Comparison of ENCODE assay signal across 8 mouse cellular contexts in the genomic region with DNA sequence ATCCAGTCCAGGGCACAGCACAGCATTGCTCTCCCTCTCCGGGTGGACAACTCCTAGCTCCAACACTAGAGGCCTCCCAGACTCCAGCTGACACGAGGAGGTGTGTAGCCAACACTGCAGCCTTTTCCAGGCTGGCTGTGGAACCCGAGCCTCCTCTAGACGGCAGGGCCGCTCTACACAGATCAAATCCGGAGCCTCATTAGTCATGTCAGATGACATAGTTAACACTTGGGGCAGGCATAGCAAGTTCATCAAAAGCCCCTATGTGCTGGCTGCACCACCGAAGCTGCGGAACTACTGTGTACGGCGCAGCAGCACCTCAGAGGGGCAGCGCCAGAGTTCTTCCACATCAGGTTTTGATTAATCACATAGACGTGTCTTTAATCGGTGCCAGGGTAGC. TPM values are rescaled to one million over a fixed set of nuclear protein-coding genes. Genes with fewer than 3 reads are reported as not detected.
DNase-seq lines count a peak whose midpoint lies in the region; ATAC-seq and TF ChIP-seq lines count a peak whose summit lies in the region.

No protein-coding gene starts in this region.

- peak; percentile 72 for ATAC-seq in lung, postnatal 0 days
- 0 out of 2 replicates have a peak, but pooled peaks have one; percentile 43 for ATAC-seq in hindbrain, embryonic 12.5 days (ENCODE audit: low FRiP score)
- ATAC-seq in liver, postnatal 0 days, result no peak
- ATAC-seq in erythroid progenitor cell, adult 5-6 weeks (replicated peaks; ENCODE audit: low FRiP score, poor library complexity, severe bottlenecking), result no peak

- no peaks in the 10 kb centered on the region for H3K36me3 ChIP-seq in lung, postnatal 0 days (ENCODE audit: insufficient read depth, low read length)
- no peaks in the 10 kb centered on the region for H3K36me3 ChIP-seq in hindbrain, embryonic 12.5 days
- no peaks in the 10 kb centered on the region for H3K36me3 ChIP-seq in liver, postnatal 0 days (replicated peaks; ENCODE audit: insufficient read depth, low read length)

- H3K4me1 ChIP-seq in lung, postnatal 0 days (ENCODE audit: insufficient read depth, low read depth, low read length), result no peaks in the 10 kb centered on the region
- H3K4me1 ChIP-seq in lung, adult 2 months (ENCODE audit: control insufficient read depth, insufficient read depth, low read length), result no peaks in the 10 kb centered on the region
- no peaks in the 10 kb centered on the region for H3K4me1 ChIP-seq in embryonic fibroblast, embryonic 13.5 days (ENCODE audit: control insufficient read depth, insufficient read depth, low read length)
- peaks cover 4% of the 10 kb centered on the region; the same call in 1 of the 2 replicates for H3K4me1 ChIP-seq in hindbrain, embryonic 12.5 days
- 0 out of 2 replicates have a peak, but pooled peaks cover 1% of the 10 kb centered on the region for H3K4me1 ChIP-seq in liver, postnatal 0 days (ENCODE audit: insufficient read depth)

- no peak overlapping the region for H3K4me2 ChIP-seq in lung, postnatal 0 days (replicated peaks; ENCODE audit: low read depth, low read length)
- no peak overlapping the region for H3K4me2 ChIP-seq in hindbrain, embryonic 12.5 days (replicated peaks)
- no peak overlapping the region for H3K4me2 ChIP-seq in liver, postnatal 0 days (ENCODE audit: low read depth, low read length)

- DNase-seq in lung, postnatal 0 days (ENCODE audit: low spot score), result peak; percentile 62
- DNase-seq in lung, adult 2 months, result no peak
- DNase-seq in liver, postnatal 0 days, result no peak
- DNase-seq in layer of hippocampus, adult 8-10 months (ENCODE audit: low spot score in 2 of 2), result no peak
- no peak for DNase-seq in c-Kit-positive CD71-positive TER-119-positive erythroid progenitor cells, embryonic 14.5 days (ENCODE audit: low spot score)

- no peak for TF ChIP-seq EP300 in lung, postnatal 0 days (IDR thresholded peaks at IDR 0.05)
- TF ChIP-seq EP300 in liver, postnatal 0 days (IDR thresholded peaks at IDR 0.05; ENCODE audit: low read depth), result no peak

- H3K27ac ChIP-seq in lung, postnatal 0 days (ENCODE audit: low read length), result no peak overlapping the region
- H3K27ac ChIP-seq in embryonic fibroblast, embryonic 13.5 days (ENCODE audit: insufficient read depth, low read length), result no peak overlapping the region
- H3K27ac ChIP-seq in hindbrain, embryonic 12.5 days, result no peak overlapping the region
- no peak overlapping the region for H3K27ac ChIP-seq in liver, postnatal 0 days (ENCODE audit: low read depth)

- no peaks in the 10 kb centered on the region for H3K27me3 ChIP-seq in lung, postnatal 0 days (replicated peaks; ENCODE audit: insufficient read depth, low read length)
- peaks cover 4% of the 10 kb centered on the region; the same call in 1 of the 2 replicates for H3K27me3 ChIP-seq in hindbrain, embryonic 12.5 days
- no peaks in the 10 kb centered on the region for H3K27me3 ChIP-seq in liver, postnatal 0 days (ENCODE audit: insufficient read depth, low read length)

- peak; percentile 66 for TF ChIP-seq CTCF in lung, postnatal 0 days (IDR thresholded peaks at IDR 0.05)
- TF ChIP-seq CTCF in lung, adult 2 months (IDR thresholded peaks at IDR 0.05; ENCODE audit: insufficient read depth, low read length), result no peak
- TF ChIP-seq CTCF in embryonic fibroblast, embryonic 13.5 days (IDR thresholded peaks at IDR 0.05; ENCODE audit: borderline replicate concordance, insufficient read depth, low read length), result peak; percentile 52
- TF ChIP-seq CTCF in liver, postnatal 0 days (IDR thresholded peaks at IDR 0.05; ENCODE audit: low read depth), result peak; percentile 28

- H3K9ac ChIP-seq in lung, postnatal 0 days (replicated peaks; ENCODE audit: low read depth), result no peak overlapping the region
- H3K9ac ChIP-seq in hindbrain, embryonic 12.5 days, result no peak overlapping the region
- H3K9ac ChIP-seq in liver, postnatal 0 days (replicated peaks), result no peak overlapping the region

- H3K4me3 ChIP-seq in lung, postnatal 0 days (ENCODE audit: low read depth, low read length), result no peak overlapping the region
- no peak overlapping the region for H3K4me3 ChIP-seq in lung, adult 2 months (replicated peaks; ENCODE audit: extremely low read depth, low read depth, low read length)
- H3K4me3 ChIP-seq in embryonic fibroblast, embryonic 13.5 days (ENCODE audit: insufficient read depth, low read length), result no peak overlapping the region
- no peak overlapping the region for H3K4me3 ChIP-seq in hindbrain, embryonic 12.5 days
- no peak overlapping the region for H3K4me3 ChIP-seq in liver, postnatal 0 days (ENCODE audit: low read depth, low read length)

- no peak for TF ChIP-seq POLR2A in lung, adult 2 months (IDR thresholded peaks at IDR 0.05; ENCODE audit: borderline replicate concordance, extremely low read depth, low read depth, low read length)
- TF ChIP-seq POLR2A in embryonic fibroblast, embryonic 13.5 days (IDR thresholded peaks at IDR 0.05; ENCODE audit: low read depth, low read length), result 0 out of 2 replicates have a peak, but pooled peaks have one; percentile 7

- H3K9me3 ChIP-seq in lung, postnatal 0 days (ENCODE audit: low read length), result no peaks in the 10 kb centered on the region
- H3K9me3 ChIP-seq in hindbrain, embryonic 12.5 days (replicated peaks), result no peaks in the 10 kb centered on the region
- no peaks in the 10 kb centered on the region for H3K9me3 ChIP-seq in liver, postnatal 0 days (ENCODE audit: low read length)

- WGBS in lung, postnatal 0 days, result 21% methylated on average over 13 of the region's 13 CpGs
- 31% methylated on average over 13 of the region's 13 CpGs for WGBS in lung, adult 2 months
- 52% methylated on average over 13 of the region's 13 CpGs for WGBS in hindbrain, embryonic 12.5 days
- WGBS in liver, postnatal 0 days (ENCODE audit: insufficient replicate concordance), result 60% methylated on average over 13 of the region's 13 CpGs

RNA-seq across cellular contexts. Expression of gene Thap12, which starts 17.0 kb away (rescaled TPM):
- polyA plus RNA-seq in lung, postnatal 0 days (2015; fragmentation: Nextera tagmentation; extraction: Ambion mirVana), result 31.8 and 34.2 TPM in 2 replicates
- polyA plus RNA-seq in lung, adult 2 months (2012; rRNA removed), result 7.6 and 10.8 TPM in 2 replicates
- 64.4 and 78.2 TPM in 2 replicates for polyA plus RNA-seq in embryonic fibroblast, embryonic 13.5 days (2011; ENCODE audit: insufficient read length, low read depth, missing spikeins)
- polyA plus RNA-seq in hindbrain, embryonic 12.5 days (2016; fragmentation: Nextera tagmentation; extraction: Ambion mirVana), result 73.1 and 78.2 TPM in 2 replicates
- 14.0 and 15.7 TPM in 2 replicates for polyA plus RNA-seq in liver, postnatal 0 days (2015; fragmentation: Nextera tagmentation; extraction: Ambion mirVana)
- 12.6 and 16.8 TPM in 2 replicates for total RNA-seq in erythroid progenitor cell, adult 5-6 weeks (2015; ENCODE audit: low replicate concordance)
- total RNA-seq in erythroid progenitor cell, adult 5-6 weeks (2017; ENCODE audit: low replicate concordance), result 10.4 and 19.3 TPM in 2 replicates
- total RNA-seq in layer of hippocampus, adult 8-10 months (2022), result 10 to 100 TPM; 64.1 to 80.3 (median 70.4) TPM

RNA-seq across cellular contexts. Expression of gene Emsy, which starts 29.3 kb away (rescaled TPM):
- polyA plus RNA-seq in lung, postnatal 0 days (2015; fragmentation: Nextera tagmentation; extraction: Ambion mirVana), result 8.6 and 10.2 TPM in 2 replicates
- 18.9 and 20.2 TPM in 2 replicates for polyA plus RNA-seq in lung, adult 2 months (2012; rRNA removed)
- 46.9 and 58.6 TPM in 2 replicates for polyA plus RNA-seq in embryonic fibroblast, embryonic 13.5 days (2011; ENCODE audit: insufficient read length, low read depth, missing spikeins)
- polyA plus RNA-seq in hindbrain, embryonic 12.5 days (2016; fragmentation: Nextera tagmentation; extraction: Ambion mirVana), result 41.9 and 45.0 TPM in 2 replicates
- 3.4 and 3.7 TPM in 2 replicates for polyA plus RNA-seq in liver, postnatal 0 days (2015; fragmentation: Nextera tagmentation; extraction: Ambion mirVana)
- total RNA-seq in erythroid progenitor cell, adult 5-6 weeks (2015; ENCODE audit: low replicate concordance), result 157 and 167 TPM in 2 replicates
- 77.0 and 106 TPM in 2 replicates for total RNA-seq in erythroid progenitor cell, adult 5-6 weeks (2017; ENCODE audit: low replicate concordance)
- 10 to 100 TPM; 56.5 to 76.9 (median 72.2) TPM for total RNA-seq in layer of hippocampus, adult 8-10 months (2022)

Comparison
In these comparisons a context has a peak if more than half of its experiments do, and no peak if none do; other contexts are left out.
1. ATAC-seq: peak in lung, postnatal 0 days (single experiment) and hindbrain, embryonic 12.5 days (single experiment); none in liver, postnatal 0 days (single experiment) and erythroid progenitor cell, adult 5-6 weeks (single experiment).